Mouse (Mus musculus) heart, postnatal 10 days (tissue): Measurements from ENCODE around the gene 1700008O03Rik. TPM values are rescaled to one million over a fixed set of nuclear protein-coding genes. Genes with fewer than 3 reads are reported as not detected.
A peak's percentile ranks its signal among the peaks of the same experiment; 100 is the strongest.

Experiments
- DNase-seq, 2 experiments: peaks; one replicate each; pipeline ENCODE4 v3.0.0; 2021
- intact Hi-C: fragments of 180-260 bp; cut with DNase I; formaldehyde crosslinking; loops from one replicate; pipeline ENCODE4 v1.15.1; 2025
- total RNA-seq, 2 experiments: library from RNA; stranded (reverse); gene quantifications; 2 replicates each; pipeline ENCODE4 v1.2.3; 2021

Gene 1700008O03Rik
- under 1 TPM in 1 of 2 experiments, not detected in 1; 0.40 TPM for total RNA-seq

- DNase-seq = no peak
- intact Hi-C loops = no loop called here
These were observed at the start of gene 1700008O03Rik for GRCm38 (mm10) chr7:44385720-44386119. Gene 1700008O03Rik, minus strand, starts transcription at chr7:44385820.

GRCm38 (mm10) chr7:44434089-44434488, 48.5 kb upstream of the 1700008O03Rik start:
- intact Hi-C loops = no loop called here
- DNase-seq = no peak

GRCm38 (mm10) chr7:44433371-44433770, 47.8 kb upstream of the 1700008O03Rik start:
- no peak for DNase-seq
- intact Hi-C loops = no loop called here

GRCm38 (mm10) chr7:44432550-44432949, 46.9 kb upstream of the 1700008O03Rik start:
- DNase-seq = no peak
- intact Hi-C loops = no loop called here

GRCm38 (mm10) chr7:44429534-44430488, 44.2 kb upstream of the 1700008O03Rik start:
- intact Hi-C loops = no loop called here
- DNase-seq = no peak

GRCm38 (mm10) chr7:44428968-44429521, 43.4 kb upstream of the 1700008O03Rik start, which contains the start of gene Lrrc4b:
Gene Lrrc4b, plus strand, starts transcription at chr7:44429018.
- intact Hi-C loops = no loop called here
- DNase-seq = no peak

- no peak for DNase-seq
- intact Hi-C loops = no loop called here
These were observed 42.7 kb upstream of the 1700008O03Rik start for GRCm38 (mm10) chr7:44428171-44428950.

- DNase-seq = no peak
- intact Hi-C loops = no loop called here
These were observed 42.0 kb upstream of the 1700008O03Rik start for GRCm38 (mm10) chr7:44427666-44428065.

- intact Hi-C loops = no loop called here
- no peak for DNase-seq
These were observed 27.7 kb upstream of the 1700008O03Rik start for GRCm38 (mm10) chr7:44413307-44413706.

GRCm38 (mm10) chr7:44411144-44411543, 25.5 kb upstream of the 1700008O03Rik start:
- intact Hi-C loops = no loop called here
- no peak for DNase-seq

GRCm38 (mm10) chr7:44406015-44406355, 20.4 kb upstream of the 1700008O03Rik start:
- no peak for DNase-seq
- intact Hi-C loops = loop anchor here (5.0 kb wide), 1 partner anchor 71 kb away; no protein-coding TSS in a partner anchor

- intact Hi-C loops = loop anchor here (5.0 kb wide), 1 partner anchor 72 kb away; no protein-coding TSS in a partner anchor
These were observed 19.9 kb upstream of the 1700008O03Rik start for GRCm38 (mm10) chr7:44405346-44406014.

GRCm38 (mm10) chr7:44401673-44402072, 16.1 kb upstream of the 1700008O03Rik start:
- intact Hi-C loops = loop anchor here (2.0 kb wide), 1 partner anchor 83 kb away; no protein-coding TSS in a partner anchor
- DNase-seq = no peak

More at GRCm38 (mm10) chr7:44405346-44406014, 19.9 kb upstream of the 1700008O03Rik start:
- DNase-seq = peak; percentile 88 to 90

- peak; percentile 75 to 77 for DNase-seq
- intact Hi-C loops = no loop called here
These were observed 12.9 kb upstream of the 1700008O03Rik start for GRCm38 (mm10) chr7:44398570-44398969.

- intact Hi-C loops = no loop called here
These were observed 7.7 kb upstream of the 1700008O03Rik start for GRCm38 (mm10) chr7:44393284-44393683.

GRCm38 (mm10) chr7:44392341-44392740, 6.7 kb upstream of the 1700008O03Rik start:
- no peak for DNase-seq
- intact Hi-C loops = no loop called here

More at GRCm38 (mm10) chr7:44393284-44393683, 7.7 kb upstream of the 1700008O03Rik start:
- DNase-seq = no peak

- no peak for DNase-seq
- intact Hi-C loops = no loop called here
These were observed 6.2 kb upstream of the 1700008O03Rik start for GRCm38 (mm10) chr7:44391831-44392230.

GRCm38 (mm10) chr7:44384716-44385059, 932 bp downstream of the 1700008O03Rik start:
- DNase-seq = no peak
- intact Hi-C loops = no loop called here

GRCm38 (mm10) chr7:44383980-44384715, 1.5 kb downstream of the 1700008O03Rik start, which contains the start of gene Syt3:
Gene Syt3, plus strand, starts transcription at chr7:44384102.
- DNase-seq = peak; percentile 62 to 72

More at GRCm38 (mm10) chr7:44383980-44384715, 1.5 kb downstream of the 1700008O03Rik start, which contains the start of gene Syt3:
- intact Hi-C loops = no loop called here
